Mouse (Mus musculus): ENCODE measurements around the gene Adgrl1.

Adgrl1 gene

DNA sequence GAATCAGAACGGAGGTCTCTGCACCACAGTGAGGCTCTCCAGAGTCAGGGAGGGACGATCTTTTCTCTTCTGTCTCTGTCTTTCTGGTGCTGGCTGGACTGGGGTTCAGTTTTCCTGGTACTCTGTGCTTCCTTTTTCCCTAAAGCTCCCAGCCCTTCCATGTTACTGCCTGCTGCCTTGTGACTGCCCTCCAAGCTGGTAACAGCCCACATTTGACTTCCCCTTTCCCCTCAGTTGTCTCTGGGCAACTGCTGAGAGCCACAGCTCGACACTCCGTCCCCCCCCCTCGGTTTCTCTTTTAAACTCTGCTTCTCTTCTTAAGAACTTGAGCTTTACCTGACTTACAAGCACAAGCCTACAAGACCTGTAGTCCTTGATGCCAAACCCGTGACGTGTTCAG is 89.3 kb downstream of the Adgrl1 start:
- no peak for DNase-seq (ENCODE audit: low read depth, low spot score)

- DNase-seq (ENCODE audit: low read depth, low spot score) = no peak
These were observed 90.3 kb downstream of the Adgrl1 start for GRCm38 (mm10) chr8:83990170-83990569.

Data from mesoderm, embryonic 11.5 days (tissue).